Mouse (Mus musculus) embryonic facial prominence, embryonic 15.5 days (tissue): ENCODE measurements around the gene Rhog. TPM values are rescaled to one million over a fixed set of nuclear protein-coding genes. Genes with fewer than 3 reads are reported as not detected.

Experiments used
- polyA plus RNA-seq: library from polyadenylated mRNA; unstranded; fragments of >200 nt; fragmentation: Nextera tagmentation; extraction: Ambion mirVana; gene quantifications from 2 replicates; pipeline ENCODE4 v1.2.1, GENCODE M21; 2015

The Rhog gene
- polyA plus RNA-seq, 1 experiment from 2014 or later, result 69.9 TPM

Other genes with a start within 250 kb of the Rhog start
- 2.4 and 2.5 TPM in 2 replicates for gene Il18bp, start 237.4 kb downstream of the Rhog start, polyA plus RNA-seq
- 28.6 and 29.5 TPM in 2 replicates for gene Rnf121, start 190.6 kb downstream of the Rhog start, polyA plus RNA-seq
- 31.6 and 37.4 TPM in 2 replicates for gene Xndc1, start 190.5 kb downstream of the Rhog start, polyA plus RNA-seq
- 1.8 and 2.0 TPM in 2 replicates for gene Xntrpc, start 190.3 kb downstream of the Rhog start, polyA plus RNA-seq
- gene Trpc2, start 172.9 kb downstream of the Rhog start, polyA plus RNA-seq, result 0.13 and 0.29 TPM in 2 replicates
- gene Art1, start 154.3 kb downstream of the Rhog start, polyA plus RNA-seq, result 13.2 and 19.4 TPM in 2 replicates
- gene Art5, start 146.6 kb downstream of the Rhog start, polyA plus RNA-seq, result 3.5 and 3.9 TPM in 2 replicates
- gene Chrna10, start 139.2 kb downstream of the Rhog start, polyA plus RNA-seq, result 0.25 and 0.57 TPM in 2 replicates
- gene Nup98, start 45.9 kb downstream of the Rhog start, polyA plus RNA-seq, result 29.4 and 31.8 TPM in 2 replicates
- 94.2 and 94.5 TPM in 2 replicates for gene Pgap2, start 45.8 kb downstream of the Rhog start, polyA plus RNA-seq
- gene Stim1, start 11.8 kb upstream of the Rhog start, polyA plus RNA-seq, result 39.9 and 42.1 TPM in 2 replicates
- gene Rrm1, start 185.6 kb upstream of the Rhog start, polyA plus RNA-seq, result 119 and 125 TPM in 2 replicates
- gene Olfr543, start 225.6 kb upstream of the Rhog start, polyA plus RNA-seq, result 0.51 and 0.68 TPM in 2 replicates
- gene Olfr544, start 232.3 kb upstream of the Rhog start, polyA plus RNA-seq, result 0.68 and 0.71 TPM in 2 replicates
- 0.13 TPM in 1 of 2 replicates, not detected in the other for gene Olfr545, start 243.5 kb upstream of the Rhog start, polyA plus RNA-seq